In the genomic region with DNA sequence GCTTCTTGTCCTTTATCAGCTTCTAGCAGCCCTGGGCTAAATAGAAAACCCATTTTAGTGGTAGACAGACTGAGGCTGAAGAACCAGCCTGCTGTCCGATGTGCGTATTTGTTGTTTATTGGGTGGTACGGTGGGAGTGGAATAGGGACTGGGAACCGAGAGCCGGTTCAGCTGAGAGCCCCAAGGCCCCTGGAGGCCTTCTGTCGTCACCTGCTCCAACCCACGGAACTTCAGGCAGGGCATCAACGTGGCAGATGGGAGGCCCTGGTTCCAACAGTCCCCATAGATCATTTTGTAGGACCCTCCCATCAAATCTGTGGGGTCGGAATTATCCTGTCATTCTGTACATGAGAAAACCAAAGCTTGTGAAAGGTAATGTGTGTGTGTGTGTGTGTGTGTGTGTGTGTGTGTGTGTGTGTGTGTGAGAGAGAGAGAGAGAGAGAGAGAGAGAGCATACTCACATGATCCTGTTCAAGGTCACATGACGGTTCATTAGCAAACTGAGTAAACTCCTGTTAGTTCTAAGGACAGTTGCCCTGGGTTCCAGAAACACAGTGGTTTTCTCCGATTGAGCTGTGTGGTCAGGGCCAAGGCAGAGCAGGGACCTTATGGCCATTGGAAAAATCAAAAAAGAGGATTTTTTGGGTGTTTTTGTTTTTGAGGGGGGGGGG, we compare ENCODE assay signal across 21 mouse cellular contexts.
DNase-seq lines count a peak whose midpoint lies in the region; ATAC-seq and TF ChIP-seq lines count a peak whose summit lies in the region.
"Had no signal": no experiment of that assay in that cellular context is flagged by ENCODE, and none has a peak within 500 bp of the region (broad histone marks: within the 10 kb centered on the region; RNA-seq: fewer than 3 reads in every experiment).

No protein-coding gene starts in this region.

- TF ChIP-seq EP300 in liver, postnatal 0 days (IDR thresholded peaks at IDR 0.05; ENCODE audit: low read depth) = no peak

- 79% methylated on average over 11 of the region's 11 CpGs for WGBS in hindbrain, embryonic 10.5 days
- WGBS in hindbrain, embryonic 14.5 days = 79% methylated on average over 11 of the region's 11 CpGs
- 75% methylated on average over 11 of the region's 11 CpGs for WGBS in liver, postnatal 0 days (ENCODE audit: insufficient replicate concordance)
- 76% methylated on average over 11 of the region's 11 CpGs for WGBS in liver, embryonic 12.5 days (ENCODE audit: insufficient replicate concordance)
- 88% methylated on average over 11 of the region's 11 CpGs for WGBS in embryonic facial prominence, embryonic 10.5 days

- no peak for DNase-seq in hindbrain, embryonic 10.5 days (ENCODE audit: low spot score)
- DNase-seq in hindbrain, embryonic 14.5 days (ENCODE audit: low spot score) = no peak
- DNase-seq in liver, postnatal 0 days = no peak
- DNase-seq in B cell, adult 2 months = peak; percentile 26 to 37
- no peak for DNase-seq in embryonic facial prominence, embryonic 10.5 days (ENCODE audit: low spot score)
- DNase-seq in frontal cortex, postnatal 25 days (ENCODE audit: low spot score in 2 of 2) = no peak
- DNase-seq: adrenal gland, adult 8-10 months; cerebellum, adult 9-11 months; gastrocnemius, postnatal 25 days; heart, postnatal 4 days; layer of hippocampus, postnatal 36 days; lung, postnatal 10 days; right cerebral cortex, postnatal 25 days had no signal

- H3K36me3 ChIP-seq in hindbrain, embryonic 10.5 days = no peaks in the 10 kb centered on the region
- no peaks in the 10 kb centered on the region for H3K36me3 ChIP-seq in hindbrain, embryonic 14.5 days (replicated peaks; ENCODE audit: control insufficient read depth, insufficient read depth)
- H3K36me3 ChIP-seq in liver, postnatal 0 days (replicated peaks; ENCODE audit: insufficient read depth, low read length) = no peaks in the 10 kb centered on the region
- H3K36me3 ChIP-seq in liver, embryonic 12.5 days = no peaks in the 10 kb centered on the region
- H3K36me3 ChIP-seq in embryonic facial prominence, embryonic 10.5 days (replicated peaks) = no peaks in the 10 kb centered on the region
- H3K36me3 ChIP-seq: embryonic facial prominence, embryonic 12.5 days; limb, embryonic 15.5 days had no signal

- H3K4me3 ChIP-seq in hindbrain, embryonic 10.5 days = no peak overlapping the region
- H3K4me3 ChIP-seq in hindbrain, embryonic 14.5 days (replicated peaks; ENCODE audit: low read length) = no peak overlapping the region
- H3K4me3 ChIP-seq in liver, postnatal 0 days (ENCODE audit: low read depth, low read length) = no peak overlapping the region
- H3K4me3 ChIP-seq in liver, embryonic 12.5 days = no peak overlapping the region
- H3K4me3 ChIP-seq in embryonic facial prominence, embryonic 10.5 days = no peak overlapping the region
- H3K4me3 ChIP-seq: embryonic facial prominence, embryonic 12.5 days; erythroblast, embryonic 14.5 days; limb, embryonic 15.5 days had no signal

- peaks cover 23% of the 10 kb centered on the region for H3K27me3 ChIP-seq in hindbrain, embryonic 10.5 days (ENCODE audit: insufficient read depth, poor library complexity, severe bottlenecking)
- no peaks in the 10 kb centered on the region for H3K27me3 ChIP-seq in hindbrain, embryonic 14.5 days (ENCODE audit: control insufficient read depth, insufficient read depth, low read length)
- no peaks in the 10 kb centered on the region for H3K27me3 ChIP-seq in liver, postnatal 0 days (ENCODE audit: insufficient read depth, low read length)
- H3K27me3 ChIP-seq in liver, embryonic 12.5 days (replicated peaks) = no peaks in the 10 kb centered on the region
- peaks cover 34% of the 10 kb centered on the region for H3K27me3 ChIP-seq in embryonic facial prominence, embryonic 10.5 days (replicated peaks; ENCODE audit: low read depth, poor library complexity, severe bottlenecking)
- H3K27me3 ChIP-seq: Patski had no signal

- H3K4me2 ChIP-seq in hindbrain, embryonic 14.5 days (replicated peaks) = no peak overlapping the region
- no peak overlapping the region for H3K4me2 ChIP-seq in liver, postnatal 0 days (ENCODE audit: low read depth, low read length)
- no peak overlapping the region for H3K4me2 ChIP-seq in liver, embryonic 12.5 days
- H3K4me2 ChIP-seq: embryonic facial prominence, embryonic 12.5 days; limb, embryonic 15.5 days had no signal

- H3K4me1 ChIP-seq in hindbrain, embryonic 10.5 days (replicated peaks) = peaks cover 49% of the 10 kb centered on the region
- H3K4me1 ChIP-seq in hindbrain, embryonic 14.5 days (replicated peaks; ENCODE audit: control insufficient read depth, insufficient read depth, low read length) = no peaks in the 10 kb centered on the region; the same call in 1 of the 2 replicates
- H3K4me1 ChIP-seq in liver, postnatal 0 days (ENCODE audit: insufficient read depth) = peaks cover 43% of the 10 kb centered on the region
- H3K4me1 ChIP-seq in liver, embryonic 12.5 days = peaks cover 63% of the 10 kb centered on the region
- peaks cover 65% of the 10 kb centered on the region for H3K4me1 ChIP-seq in embryonic facial prominence, embryonic 10.5 days

- H3K9me3 ChIP-seq in hindbrain, embryonic 10.5 days = no peaks in the 10 kb centered on the region
- H3K9me3 ChIP-seq in hindbrain, embryonic 14.5 days (ENCODE audit: control insufficient read depth, low read length) = no peaks in the 10 kb centered on the region
- H3K9me3 ChIP-seq in liver, postnatal 0 days (ENCODE audit: low read length) = no peaks in the 10 kb centered on the region
- no peaks in the 10 kb centered on the region for H3K9me3 ChIP-seq in liver, embryonic 12.5 days (replicated peaks)
- no peaks in the 10 kb centered on the region for H3K9me3 ChIP-seq in embryonic facial prominence, embryonic 10.5 days
- H3K9me3 ChIP-seq: embryonic facial prominence, embryonic 12.5 days; limb, embryonic 15.5 days had no signal

- H3K27ac ChIP-seq in hindbrain, embryonic 10.5 days = peak overlapping the region; percentile 46; the same call in 1 of the 2 replicates
- H3K27ac ChIP-seq in hindbrain, embryonic 14.5 days = no peak overlapping the region
- peak overlapping the region; percentile 70 for H3K27ac ChIP-seq in liver, postnatal 0 days (ENCODE audit: low read depth)
- no peak overlapping the region for H3K27ac ChIP-seq in liver, embryonic 12.5 days
- H3K27ac ChIP-seq in embryonic facial prominence, embryonic 10.5 days (replicated peaks) = peak overlapping the region; percentile 44; the same call in 1 of the 2 replicates
- H3K27ac ChIP-seq: embryonic facial prominence, embryonic 12.5 days; hindbrain, postnatal 0 days; limb, embryonic 15.5 days had no signal

- TF ChIP-seq CTCF in liver, postnatal 0 days (IDR thresholded peaks at IDR 0.05; ENCODE audit: low read depth) = no peak

- no peak for ATAC-seq in hindbrain, embryonic 14.5 days (ENCODE audit: low FRiP score)
- ATAC-seq in liver, postnatal 0 days = no peak
- no peak for ATAC-seq in liver, embryonic 12.5 days
- ATAC-seq: forebrain, embryonic 14.5 days; hindbrain, postnatal 0 days; midbrain, embryonic 16.5 days; Patski had no signal

- no peak overlapping the region for H3K9ac ChIP-seq in hindbrain, embryonic 14.5 days
- H3K9ac ChIP-seq in liver, postnatal 0 days (replicated peaks) = no peak overlapping the region
- H3K9ac ChIP-seq in liver, embryonic 12.5 days = no peak overlapping the region
- H3K9ac ChIP-seq: embryonic facial prominence, embryonic 12.5 days; limb, embryonic 15.5 days had no signal

Comparison
In these comparisons a context has a peak if more than half of its experiments do, and no peak if none do; other contexts are left out.
1. H3K27ac ChIP-seq: peak in hindbrain, embryonic 10.5 days (single experiment), liver, postnatal 0 days (single experiment) and embryonic facial prominence, embryonic 10.5 days (single experiment); none in hindbrain, embryonic 14.5 days (single experiment) and liver, embryonic 12.5 days (single experiment).
2. DNase-seq: peak in B cell, adult 2 months (2 of 2); none in hindbrain, embryonic 10.5 days (single experiment), hindbrain, embryonic 14.5 days (single experiment), liver, postnatal 0 days (single experiment), embryonic facial prominence, embryonic 10.5 days (single experiment) and frontal cortex, postnatal 25 days (0 of 2).